Mouse (Mus musculus) ES-E14 (cell line): ENCODE measurements at regions not wholly inside any gene's neighbourhood (a gene's known extent, or its start where the extent isn't known, plus 50 kb on each side); places are given as distances from the start of the nearest gene placed in this dataset.

ENCODE experiments used
- CHD2 ChIP-seq: IDR thresholded peaks from 2 replicates; pipeline ENCODE4 v1.6.1; 2014; ENCODE audit warnings: mild to moderate bottlenecking, low read depth, low read length, inconsistent platforms
- ZNF384 ChIP-seq: IDR thresholded peaks from 2 replicates; pipeline ENCODE4 v1.6.1; 2012; ENCODE audit warnings: low read depth, low read length, inconsistent platforms

GRCm38 (mm10) chr6:109146111-109146510 lies 317.7 kb downstream of the Edem1 start:
- TF ChIP-seq CHD2 (no peak), ZNF384 (no peak)
